Mouse (Mus musculus) CH12.LX (cell line): Measurements from ENCODE around the gene Ces1b. TPM values are rescaled to one million over a fixed set of nuclear protein-coding genes. Genes with fewer than 3 reads are reported as not detected.
A peak's percentile ranks its signal among the peaks of the same experiment; 100 is the strongest.

Source experiments
- DNase-seq: peaks from one replicate; pipeline ENCODE4 v3.0.0-alpha.2; 2013; ENCODE audit errors: extremely low read depth
- H3K27ac ChIP-seq: 2 replicates; pipeline ENCODE4 v1.5.1; 2012; ENCODE audit warnings: low read depth, mild to moderate bottlenecking, control low read depth, moderate library complexity; ENCODE audit not compliant: insufficient read depth
- H3K27me3 ChIP-seq: replicated peaks from 2 replicates; pipeline ENCODE3; 2012; ENCODE audit warnings: inconsistent platforms
- H3K36me3 ChIP-seq, 2 experiments: replicated peaks in 1 of 2; 2 replicates each; pipeline versions ENCODE3 to v1.6.1; 2012; ENCODE audit warnings: inconsistent platforms in 1 of 2, low read length in 1 of 2, mild to moderate bottlenecking in 1 of 2, mixed read lengths in 1 of 2, moderate library complexity in 1 of 2; ENCODE audit not compliant: control insufficient read depth in 1 of 2, insufficient read depth in 1 of 2
- H3K4me1 ChIP-seq, 2 experiments: 2 replicates each; pipeline ENCODE4 v1.6.1; 2012; ENCODE audit warnings: inconsistent platforms in 1 of 2, moderate library complexity in 1 of 2; ENCODE audit not compliant: insufficient read depth in 2 of 2, control insufficient read depth in 1 of 2
- H3K4me2 ChIP-seq: 2 replicates; pipeline ENCODE4 v1.6.1; 2012; ENCODE audit warnings: low read depth, mild to moderate bottlenecking, control low read depth; ENCODE audit not compliant: poor library complexity, insufficient read depth, severe bottlenecking
- H3K4me3 ChIP-seq, 3 experiments: fragments of 150-350 bp in 1 of 3; sonication (generic) in 1 of 3; replicated peaks in 1 of 3; 2 replicates each; pipeline versions ENCODE3 to v1.5.1; 2011 to 2012; ENCODE audit warnings: low read depth in 2 of 3, low read length in 2 of 3, mild to moderate bottlenecking in 2 of 3, moderate library complexity in 2 of 3, control low read depth in 1 of 3, improper control_type of control experiment in 1 of 3, inconsistent platforms in 1 of 3, mixed read lengths in 1 of 3; ENCODE audit not compliant: poor library complexity in 1 of 3
- H3K79me2 ChIP-seq: replicated peaks from 2 replicates; pipeline ENCODE4 v1.6.1; 2012; ENCODE audit warnings: mild to moderate bottlenecking, moderate library complexity; ENCODE audit not compliant: control insufficient read depth, poor library complexity, insufficient read depth, severe bottlenecking; ENCODE audit errors: extremely low read depth
- H3K9ac ChIP-seq: 2 replicates; pipeline ENCODE4 v1.6.1; 2012; ENCODE audit warnings: low read depth, mild to moderate bottlenecking, control low read depth, moderate library complexity; ENCODE audit not compliant: insufficient read depth
- H3K9me3 ChIP-seq: replicated peaks from 2 replicates; pipeline ENCODE3; 2012; ENCODE audit warnings: low read length, inconsistent platforms, mixed read lengths
- CTCF ChIP-seq, 2 experiments: IDR thresholded peaks in 1 of 2; conservative IDR thresholded peaks in 1 of 2; 2 replicates each; pipeline ENCODE4 v1.5.1; 2011 to 2012; ENCODE audit warnings: low read depth in 2 of 2, low read length in 2 of 2, improper control_type of control experiment in 1 of 2, inconsistent platforms in 1 of 2, mild to moderate bottlenecking in 1 of 2, moderate library complexity in 1 of 2
- E2F4 ChIP-seq: IDR thresholded peaks from 2 replicates; pipeline ENCODE4 v1.6.1; 2011; ENCODE audit warnings: low read depth, low read length, improper control_type of control experiment; ENCODE audit not compliant: insufficient replicate concordance
- ELF1 ChIP-seq: IDR thresholded peaks from 2 replicates; pipeline ENCODE4 v1.6.1; 2014; ENCODE audit warnings: low read depth, mild to moderate bottlenecking, inconsistent platforms, low read length, improper control_type of control experiment
- EP300 ChIP-seq: IDR thresholded peaks from 2 replicates; pipeline ENCODE4 v1.6.1; 2011; ENCODE audit warnings: low read length, improper control_type of control experiment
- MAFK ChIP-seq: IDR thresholded peaks from 2 replicates; pipeline ENCODE4 v1.6.1; 2011; ENCODE audit warnings: low read length, improper control_type of control experiment; ENCODE audit not compliant: insufficient replicate concordance
- MAZ ChIP-seq: IDR thresholded peaks from 2 replicates; pipeline ENCODE4 v1.6.1; 2012; ENCODE audit warnings: low read depth, mild to moderate bottlenecking, inconsistent platforms, low read length, improper control_type of control experiment, moderate library complexity
- MEF2A ChIP-seq: IDR thresholded peaks from 2 replicates; pipeline ENCODE4 v1.6.1; 2014; ENCODE audit warnings: low read depth, mild to moderate bottlenecking, inconsistent platforms, low read length, improper control_type of control experiment, borderline replicate concordance
- MXI1 ChIP-seq: IDR thresholded peaks from 2 replicates; pipeline ENCODE4 v1.6.1; 2011; ENCODE audit warnings: mild to moderate bottlenecking, low read depth, low read length, improper control_type of control experiment
- NRF1 ChIP-seq: IDR thresholded peaks from 2 replicates; pipeline ENCODE4 v1.6.1; 2014; ENCODE audit warnings: low read depth, mild to moderate bottlenecking, inconsistent platforms, low read length, improper control_type of control experiment, moderate library complexity
- POLR2A ChIP-seq: IDR thresholded peaks from 2 replicates; pipeline ENCODE4 v1.6.1; 2011; ENCODE audit warnings: low read depth, mild to moderate bottlenecking, improper control_type of control experiment, low read length
- RAD21 ChIP-seq: IDR thresholded peaks from 2 replicates; pipeline ENCODE4 v1.6.1; 2011; ENCODE audit warnings: low read depth, mild to moderate bottlenecking, low read length, improper control_type of control experiment, moderate library complexity
- SIN3A ChIP-seq: IDR thresholded peaks from 2 replicates; pipeline ENCODE4 v1.6.1; 2012; ENCODE audit warnings: low read length, improper control_type of control experiment, inconsistent platforms
- SMC3 ChIP-seq: IDR thresholded peaks from 2 replicates; pipeline ENCODE4 v1.6.1; 2011; ENCODE audit warnings: low read depth, low read length, improper control_type of control experiment
- TBP ChIP-seq: conservative IDR thresholded peaks from 2 replicates; pipeline ENCODE4 v1.6.1; 2011; ENCODE audit warnings: low read depth, low read length, improper control_type of control experiment
- USF2 ChIP-seq: conservative IDR thresholded peaks from 2 replicates; pipeline ENCODE4 v1.6.1; 2011; ENCODE audit warnings: low read depth, low read length, improper control_type of control experiment
- ZKSCAN1 ChIP-seq: IDR thresholded peaks from 2 replicates; pipeline ENCODE4 v1.6.1; 2012; ENCODE audit warnings: low read depth, inconsistent platforms, low read length, improper control_type of control experiment, borderline replicate concordance
- ZMIZ1 ChIP-seq: IDR thresholded peaks from 2 replicates; pipeline ENCODE4 v1.6.1; 2012; ENCODE audit warnings: low read depth, mild to moderate bottlenecking, inconsistent platforms, low read length, improper control_type of control experiment
- ZNF384 ChIP-seq: IDR thresholded peaks from 2 replicates; pipeline ENCODE4 v1.6.1; 2012; ENCODE audit warnings: low read depth, low read length, improper control_type of control experiment, inconsistent platforms
- dilution Hi-C: fragments of 300-500 bp; cut with MboI; formaldehyde crosslinking; loops from 2 replicates; pipeline ENCODE4 v1.14.3; 2020; ENCODE audit warnings: low sequenced_read_pairs; ENCODE audit not compliant: extremely low pct_unique_long_range_greater_than_20kb, extremely low pct_ligation_motif_present
- in situ Hi-C: fragments of 300-500 bp; cut with MboI; formaldehyde crosslinking; loops from 3 replicates; pipeline ENCODE4 v1.14.3; 2019; ENCODE audit warnings: low sequenced_read_pairs, low pct_ligation_motif_present, low pct_unique_long_range_greater_than_20kb, mixed read lengths
- polyA plus RNA-seq: library from polyadenylated mRNA; unstranded; fragments of >175 nt; gene quantifications from 2 replicates; pipeline ENCODE4 v1.2.1, GENCODE M21; 2012; ENCODE audit warnings: low read depth; ENCODE audit not compliant: insufficient read length
- total RNA-seq, 2 experiments: library from RNA; depleted of rRNA; stranded (reverse); fragments of 300-350 nt in 1 of 2; fragments of >200 nt in 1 of 2; gene quantifications; 2 replicates each; pipeline ENCODE4 v1.2.3; 2012 to 2014

Ces1b gene
- total and polyA plus RNA-seq, 3 experiments: not detected

DNA sequence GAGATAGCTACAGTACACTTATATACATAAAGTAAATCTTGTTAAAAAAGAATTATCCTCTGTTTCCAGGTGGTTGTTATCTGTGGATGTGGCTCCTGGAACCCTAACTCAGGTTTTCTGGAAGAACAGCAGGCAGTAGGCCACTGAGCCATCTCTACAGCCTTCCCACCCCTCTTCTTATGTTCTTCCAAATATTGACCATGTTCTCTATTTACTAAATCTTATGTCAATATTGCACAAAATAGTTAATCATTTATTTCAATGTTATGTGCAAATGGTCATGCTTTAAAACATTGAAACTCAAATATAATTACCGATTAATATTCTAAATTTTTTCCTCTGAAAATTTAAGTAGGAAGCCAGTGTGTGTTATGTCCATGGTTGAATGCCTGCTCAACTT, 42.2 kb upstream of the Ces1b start:
- DNase-seq: no peak
- no peaks in the 10 kb centered on the region for H3K9me3 ChIP-seq
- H3K27me3 ChIP-seq: peaks cover 18% of the 10 kb centered on the region
- in situ Hi-C loops: no loop called here
- H3K4me2 ChIP-seq: no peak overlapping the region
- no peak overlapping the region for H3K27ac ChIP-seq
- no peak overlapping the region for H3K4me3 ChIP-seq
- H3K36me3 ChIP-seq: no peaks in the 10 kb centered on the region
- H3K4me1 ChIP-seq: no peaks in the 10 kb centered on the region
- H3K79me2 ChIP-seq: no peaks in the 10 kb centered on the region
- dilution Hi-C loops: no loop called here
- no peak for TF ChIP-seq MAZ
- no peak for TF ChIP-seq SIN3A
- no peak for TF ChIP-seq USF2
- TF ChIP-seq E2F4: no peak
- TF ChIP-seq POLR2A: no peak
- TF ChIP-seq MEF2A: no peak
- TF ChIP-seq NRF1: no peak
- TF ChIP-seq SMC3: no peak
- no peak overlapping the region for H3K9ac ChIP-seq

DNA sequence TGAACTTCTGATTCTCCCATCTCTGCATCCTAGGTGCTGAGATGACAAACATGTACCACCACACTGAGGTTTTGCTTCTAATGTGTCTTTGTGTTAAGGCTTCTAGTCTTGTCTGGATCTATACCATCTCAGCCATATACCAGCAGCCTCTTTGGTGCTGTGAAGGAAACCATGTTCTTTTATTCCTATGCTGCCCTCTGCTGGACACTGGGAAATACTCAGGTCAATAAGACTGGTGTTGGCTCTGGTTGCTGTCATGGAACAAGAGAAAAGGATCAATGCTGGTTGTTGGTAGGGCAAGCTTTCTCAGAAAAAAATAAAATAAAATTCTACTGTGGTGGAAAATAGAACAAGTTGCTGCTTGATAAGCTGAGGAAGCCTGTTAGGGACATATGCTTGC, 15.6 kb upstream of the Ces1b start:
- DNase-seq: peak; percentile 44
- H3K9ac ChIP-seq: no peak overlapping the region
- TF ChIP-seq USF2 (no peak), SMC3 (peak; percentile 40), CTCF (conservative IDR thresholded peaks at IDR 0.05 in 1 of 2, IDR thresholded peaks at IDR 0.05 in 1 of 2; ENCODE audit: low read depth in 2 of 2, low read length in 2 of 2) (peak; percentile 23 to 53; a peak in 2 of 4 replicates), EP300 (no peak), RAD21 (peak; percentile 43)
- TF ChIP-seq, all 38 proteins: peak for 3
- dilution Hi-C loops (no loop called here), in situ Hi-C loops (no loop called here)
- Histone ChIP-seq H3K79me2 (no peaks in the 10 kb centered on the region), H3K4me1 (no peaks in the 10 kb centered on the region), H3K27ac (no peak overlapping the region), H3K9me3 (no peaks in the 10 kb centered on the region), H3K4me3 (no peak overlapping the region), H3K4me2 (no peak overlapping the region), H3K36me3 (no peaks in the 10 kb centered on the region), H3K27me3 (peaks cover 11% of the 10 kb centered on the region)

DNA sequence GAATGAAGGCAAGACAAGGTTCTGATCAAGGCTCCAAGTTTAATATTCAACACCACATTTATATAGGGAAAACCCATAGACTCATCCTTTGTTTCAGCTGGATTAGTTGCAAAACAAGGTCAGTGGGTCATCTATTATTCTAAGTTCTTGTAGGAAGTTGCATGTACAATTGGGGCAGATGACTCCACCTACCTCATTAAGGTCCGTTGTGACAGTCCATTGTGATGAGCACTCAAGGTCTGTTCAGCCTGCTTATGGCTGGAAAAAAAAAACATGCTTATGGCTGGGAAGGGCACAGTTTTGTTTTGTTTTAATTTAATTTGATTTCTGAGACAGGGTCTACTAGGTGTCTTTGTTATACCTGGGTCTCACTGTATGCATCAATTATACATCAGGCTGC, 11.5 kb upstream of the Ces1b start:
- Histone ChIP-seq H3K27ac (no peak overlapping the region), H3K27me3 (peaks cover 11% of the 10 kb centered on the region), H3K4me3 (no peak overlapping the region), H3K4me2 (no peak overlapping the region), H3K9ac (no peak overlapping the region), H3K79me2 (no peaks in the 10 kb centered on the region), H3K4me1 (no peaks in the 10 kb centered on the region), H3K9me3 (no peaks in the 10 kb centered on the region), H3K36me3 (no peaks in the 10 kb centered on the region)
- TF ChIP-seq ZMIZ1 (no peak), MXI1 (no peak), MAFK (no peak), TBP (no peak), ELF1 (no peak), ZNF384 (no peak), EP300 (no peak), ZKSCAN1 (no peak), SIN3A (no peak)
- dilution Hi-C loops: no loop called here
- in situ Hi-C loops: no loop called here
- DNase-seq: no peak
